Mouse (Mus musculus) forebrain, embryonic 14.5 days (tissue): ENCODE measurements at regions not wholly inside any gene's neighbourhood (a gene's known extent, or its start where the extent isn't known, plus 50 kb on each side); places are given as distances from the start of the nearest gene placed in this dataset.
A peak's percentile ranks its signal among the peaks of the same experiment; 100 is the strongest.

ENCODE experiments used
- ATAC-seq: fragments of 200-750 bp; cut with Nextera tagmentation; 2 replicates; pipeline ENCODE4 v1.8.0; 2017; ENCODE audit warnings: mild to moderate bottlenecking, moderate library complexity
- DNase-seq: peaks from one replicate; pipeline ENCODE4 v3.0.0-alpha.2; 2015; ENCODE audit warnings: low spot score
- H3K27ac ChIP-seq: fragments of 300-500 bp; sonication (generic); 2 replicates; pipeline ENCODE4 v1.5.1; 2014; ENCODE audit warnings: low read depth, mild to moderate bottlenecking, control low read depth, low read length, moderate library complexity
- H3K27me3 ChIP-seq: fragments of 300-500 bp; sonication (generic); replicated peaks from 2 replicates; pipeline ENCODE4 v1.6.1; 2014; ENCODE audit warnings: low read length, control low read depth, mixed read lengths; ENCODE audit not compliant: control insufficient read depth, insufficient read depth
- H3K36me3 ChIP-seq: fragments of 300-500 bp; sonication (generic); 2 replicates; pipeline ENCODE4 v1.6.1; 2014; ENCODE audit warnings: low read length, control low read depth; ENCODE audit not compliant: control insufficient read depth, insufficient read depth
- H3K4me1 ChIP-seq: fragments of 300-500 bp; sonication (generic); 2 replicates; pipeline ENCODE4 v1.6.1; 2014; ENCODE audit warnings: antibody characterized with exemption, low read length, control low read depth; ENCODE audit not compliant: control insufficient read depth, insufficient read depth
- H3K4me2 ChIP-seq: fragments of 300-500 bp; sonication (generic); 2 replicates; pipeline ENCODE4 v1.6.1; 2014; ENCODE audit warnings: mild to moderate bottlenecking, control low read depth, low read length
- H3K4me3 ChIP-seq: fragments of 300-500 bp; sonication (generic); 2 replicates; pipeline ENCODE4 v1.5.1; 2014; ENCODE audit warnings: low read depth, low read length, control low read depth
- H3K9ac ChIP-seq: fragments of 300-500 bp; sonication (generic); 2 replicates; pipeline ENCODE4 v1.6.1; 2014; ENCODE audit warnings: mild to moderate bottlenecking, low read length, control low read depth, moderate library complexity
- H3K9me3 ChIP-seq: fragments of 300-500 bp; sonication (generic); replicated peaks from 2 replicates; pipeline ENCODE4 v1.6.1; 2016; ENCODE audit warnings: low read length, control low read depth, mixed read lengths; ENCODE audit not compliant: control insufficient read depth
- WGBS: fragments of 180-500 bp; shearing (Covaris S2); extraction: QIAGEN DNeasy Blood & Tissue Kit; methylation state at CpG from one replicate; pipeline ENCODE4 v1.1.7; 2014; 5-methylcytosine and 5-hydroxymethylcytosine counted together

DNA sequence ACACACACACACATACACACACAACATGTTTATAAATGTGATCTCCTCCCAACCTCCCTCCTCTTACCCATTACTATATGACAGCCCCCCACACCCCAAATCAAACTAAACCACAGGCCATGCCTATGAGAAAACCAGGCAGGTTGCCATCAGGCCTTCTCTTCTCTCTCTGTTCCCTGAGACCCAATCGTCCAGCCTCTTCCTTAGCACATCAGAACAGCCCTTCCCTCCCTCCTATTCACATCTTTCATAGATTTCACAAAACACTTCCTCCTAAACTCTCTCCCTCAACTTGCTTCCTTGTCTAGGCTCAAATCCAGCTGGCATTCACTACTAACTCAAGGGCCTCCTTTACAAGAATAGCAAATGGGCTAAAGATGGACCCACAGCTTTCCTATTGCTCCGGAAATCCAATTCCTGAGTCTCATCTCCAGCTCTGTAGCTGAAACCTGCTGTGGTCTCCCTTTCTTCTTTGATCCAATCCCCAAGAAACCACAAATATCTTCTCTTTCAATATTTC, 178.7 kb upstream of the Impad1 start:
- H3K9me3 ChIP-seq: no peaks in the 10 kb centered on the region
- no peak overlapping the region for H3K9ac ChIP-seq
- H3K4me1 ChIP-seq: no peaks in the 10 kb centered on the region
- no peak overlapping the region for H3K4me2 ChIP-seq
- no peak for DNase-seq
- 71% methylated on average over 2 of the region's 2 CpGs for WGBS
- H3K4me3 ChIP-seq: no peak overlapping the region
- H3K27ac ChIP-seq: no peak overlapping the region
- no peaks in the 10 kb centered on the region for H3K36me3 ChIP-seq
- no peaks in the 10 kb centered on the region for H3K27me3 ChIP-seq
- no peak for ATAC-seq

DNA sequence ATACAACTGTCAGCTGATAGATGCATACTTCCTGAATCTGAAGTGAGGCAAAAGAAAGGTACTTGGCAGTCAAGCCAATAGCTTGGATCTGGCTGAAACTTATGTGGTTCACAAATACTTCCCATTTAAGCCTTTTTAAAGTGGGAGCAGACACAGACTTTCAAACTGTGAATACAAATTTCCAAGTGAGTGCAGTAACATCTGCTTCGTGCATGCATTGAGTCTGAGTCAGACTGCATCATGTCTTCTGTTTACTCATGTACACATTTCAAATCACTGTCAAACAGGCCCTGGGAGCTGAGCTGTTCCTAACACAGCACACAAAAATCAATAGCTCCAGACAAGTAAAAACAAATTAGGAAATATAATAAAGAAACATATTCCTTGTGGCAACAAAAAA, 155.8 kb upstream of the Impad1 start:
- Histone ChIP-seq H3K27me3 (no peaks in the 10 kb centered on the region), H3K9ac (no peak overlapping the region), H3K4me3 (no peak overlapping the region), H3K36me3 (no peaks in the 10 kb centered on the region), H3K9me3 (no peaks in the 10 kb centered on the region), H3K4me1 (no peaks in the 10 kb centered on the region), H3K4me2 (no peak overlapping the region), H3K27ac (no peak overlapping the region)
- ATAC-seq (peak; percentile 50; the same call in 1 of the 2 replicates), DNase-seq (peak; percentile 41)
- WGBS: 59% methylated on average over 1 of the region's 1 CpGs

DNA sequence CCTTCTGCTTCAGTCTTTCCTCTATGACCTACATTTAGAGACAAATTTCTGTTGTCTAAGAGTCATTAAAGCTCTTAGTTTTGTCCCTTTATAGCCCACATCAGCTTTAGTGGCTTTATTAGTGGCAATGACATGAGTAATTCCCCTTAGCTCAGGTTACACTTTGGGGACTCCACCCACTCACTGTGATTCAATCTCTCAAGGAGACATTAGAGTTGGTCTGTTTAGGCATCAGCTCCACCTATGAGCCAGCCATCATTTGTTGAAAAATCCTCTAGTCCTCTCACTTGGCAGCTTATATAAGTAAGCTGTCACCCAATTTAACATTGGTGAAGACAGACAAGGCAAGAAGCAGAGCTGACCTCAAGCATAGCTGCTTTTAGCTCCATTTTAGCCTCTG, 151.3 kb upstream of the Impad1 start:
- no peak overlapping the region for H3K9ac ChIP-seq
- DNase-seq (no peak), ATAC-seq (no peak)
- no peaks in the 10 kb centered on the region for H3K36me3 ChIP-seq
- no peaks in the 10 kb centered on the region for H3K4me1 ChIP-seq
- no peak overlapping the region for H3K27ac ChIP-seq
- no peaks in the 10 kb centered on the region for H3K27me3 ChIP-seq
- no peak overlapping the region for H3K4me2 ChIP-seq
- no peaks in the 10 kb centered on the region for H3K9me3 ChIP-seq
- no peak overlapping the region for H3K4me3 ChIP-seq

DNA sequence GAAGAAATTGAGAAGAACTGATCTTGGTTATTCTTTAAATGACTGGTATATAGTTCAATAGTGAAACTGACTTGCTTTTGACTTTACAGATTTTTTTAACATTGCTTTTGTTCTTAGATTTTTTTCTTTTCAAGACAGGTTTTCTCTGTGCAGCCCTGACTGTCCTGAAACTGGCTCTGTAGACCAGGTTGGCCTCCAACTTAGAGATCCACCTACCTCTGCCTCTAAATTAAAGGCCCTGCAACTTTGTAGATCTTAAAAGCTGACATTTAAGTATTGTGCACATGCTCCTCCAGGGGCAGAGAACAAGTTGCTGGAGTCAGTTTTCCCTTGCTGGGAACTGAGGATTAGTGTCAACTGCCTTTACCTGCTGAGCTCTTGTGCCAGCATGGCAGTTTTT, 132.6 kb upstream of the Impad1 start:
- no peaks in the 10 kb centered on the region for H3K36me3 ChIP-seq
- no peaks in the 10 kb centered on the region for H3K27me3 ChIP-seq
- H3K27ac ChIP-seq: no peak overlapping the region
- H3K4me3 ChIP-seq: no peak overlapping the region
- H3K4me2 ChIP-seq: no peak overlapping the region
- DNase-seq (no peak), ATAC-seq (no peak)
- no peaks in the 10 kb centered on the region for H3K9me3 ChIP-seq
- no peak overlapping the region for H3K9ac ChIP-seq
- no peaks in the 10 kb centered on the region for H3K4me1 ChIP-seq

DNA sequence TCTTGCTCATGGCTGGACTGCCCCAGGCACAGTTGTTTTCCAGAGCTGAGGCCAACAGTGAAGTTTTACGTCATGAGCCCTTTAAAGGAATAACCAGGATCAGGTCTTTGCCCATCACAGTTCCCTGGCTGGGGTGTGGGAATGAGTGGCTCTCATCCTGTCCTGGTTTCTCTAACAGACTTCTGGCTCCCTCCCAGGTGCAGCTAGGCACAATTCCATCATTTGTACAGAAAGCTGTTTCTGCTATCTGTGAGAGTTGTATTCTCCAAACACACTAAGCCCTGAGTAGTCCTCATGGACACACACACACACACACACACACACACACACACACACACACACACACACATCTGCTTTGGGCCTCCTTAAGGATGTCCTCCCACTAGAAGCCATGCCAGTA, 127.1 kb upstream of the Impad1 start:
- Histone ChIP-seq H3K9ac (no peak overlapping the region), H3K27ac (no peak overlapping the region), H3K4me2 (no peak overlapping the region), H3K9me3 (no peaks in the 10 kb centered on the region), H3K4me1 (no peaks in the 10 kb centered on the region), H3K4me3 (no peak overlapping the region), H3K36me3 (no peaks in the 10 kb centered on the region), H3K27me3 (no peaks in the 10 kb centered on the region)
- WGBS: 83% methylated on average over 1 of the region's 1 CpGs
- ATAC-seq (no peak), DNase-seq (no peak)

DNA sequence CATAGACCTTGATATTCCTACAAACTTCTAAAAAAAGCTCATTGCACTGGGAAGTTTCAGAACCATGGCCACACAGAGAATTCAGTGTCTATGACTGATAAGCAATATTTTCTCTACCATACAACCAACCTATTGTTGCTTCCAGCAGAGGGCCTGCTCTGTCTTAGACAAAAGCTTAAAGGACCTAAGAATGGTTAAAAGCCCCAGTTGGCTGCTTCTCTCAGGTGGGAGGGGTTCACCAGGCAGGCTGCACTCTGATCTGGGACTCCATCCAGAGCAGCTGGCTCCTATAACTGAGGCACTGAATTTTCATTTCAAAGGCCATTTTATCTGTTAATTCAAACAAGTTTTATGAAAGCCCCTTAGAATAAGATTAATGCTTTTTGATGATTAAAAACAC, 82.1 kb upstream of the Impad1 start:
- Histone ChIP-seq H3K9ac (no peak overlapping the region), H3K9me3 (no peaks in the 10 kb centered on the region), H3K27ac (no peak overlapping the region), H3K4me3 (no peak overlapping the region), H3K4me1 (no peaks in the 10 kb centered on the region), H3K4me2 (no peak overlapping the region), H3K36me3 (no peaks in the 10 kb centered on the region), H3K27me3 (no peaks in the 10 kb centered on the region)
- ATAC-seq: peak; percentile 69
- peak; percentile 44 for DNase-seq

DNA sequence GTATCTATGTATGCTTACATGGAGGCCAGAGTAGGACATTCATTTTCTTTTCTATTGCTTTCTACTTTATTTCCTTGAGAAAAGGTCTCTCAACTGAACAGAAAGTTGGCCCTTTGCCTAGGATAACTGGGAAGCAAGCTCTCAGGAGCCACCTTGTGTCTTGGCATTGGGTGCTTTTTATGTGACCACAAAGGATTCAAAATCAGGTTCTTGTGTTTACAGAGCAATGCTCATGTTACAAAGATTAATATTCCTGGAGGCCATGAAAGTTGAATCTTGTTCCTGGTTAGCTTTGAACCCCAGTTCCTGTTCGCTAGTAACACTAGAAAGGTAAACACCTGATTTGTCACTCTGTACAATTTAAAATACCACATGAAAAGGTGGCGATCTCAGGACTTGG, 65.2 kb upstream of the Impad1 start:
- H3K4me3 ChIP-seq: no peak overlapping the region
- no peak for DNase-seq
- H3K9ac ChIP-seq: no peak overlapping the region
- H3K4me2 ChIP-seq: no peak overlapping the region
- no peak overlapping the region for H3K27ac ChIP-seq
- no peaks in the 10 kb centered on the region for H3K4me1 ChIP-seq
- H3K27me3 ChIP-seq: no peaks in the 10 kb centered on the region
- no peak for ATAC-seq
- WGBS: 89% methylated on average over 2 of the region's 2 CpGs
- no peaks in the 10 kb centered on the region for H3K36me3 ChIP-seq
- H3K9me3 ChIP-seq: no peaks in the 10 kb centered on the region
